Mouse (Mus musculus): Measurements from ENCODE around the gene Exosc8. TPM values are rescaled to one million over a fixed set of nuclear protein-coding genes. Genes with fewer than 3 reads are reported as not detected.

The Exosc8 gene
- polyA plus RNA-seq, 1 experiment from 2014 or later: 196 TPM

DNA sequence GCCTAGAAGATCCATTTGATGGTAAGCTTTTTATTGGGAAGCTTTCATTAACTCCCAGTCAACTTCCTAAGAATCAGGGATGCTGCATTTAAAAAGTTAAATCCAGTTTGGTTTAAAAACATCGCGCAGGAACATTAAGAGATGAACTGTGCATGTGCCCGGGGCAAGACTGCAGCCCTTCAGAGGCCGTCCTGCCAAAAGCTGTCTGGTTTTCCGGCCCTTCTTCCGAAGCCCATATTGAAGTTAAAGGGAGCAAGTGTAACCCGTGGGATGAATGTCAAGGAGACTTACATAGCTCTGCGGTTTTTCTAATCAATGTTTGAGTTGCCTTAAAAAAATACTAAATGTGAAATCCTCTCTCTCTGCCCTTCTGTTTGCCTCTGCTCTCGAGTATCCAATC, 24.0 kb upstream of the Exosc8 start:
- H3K27ac ChIP-seq: no peak overlapping the region
- peaks cover 24% of the 10 kb centered on the region for H3K4me1 ChIP-seq
- no peaks in the 10 kb centered on the region for H3K36me3 ChIP-seq (replicated peaks)
- no peak for DNase-seq (ENCODE audit: extremely low spot score, low spot score)
- peaks cover 41% of the 10 kb centered on the region for H3K27me3 ChIP-seq (ENCODE audit: poor library complexity, severe bottlenecking)
- 82% methylated on average over 9 of the region's 9 CpGs for WGBS
- peaks cover 4% of the 10 kb centered on the region; the same call in 1 of the 2 replicates for H3K9me3 ChIP-seq
- no peak overlapping the region for H3K4me3 ChIP-seq

DNA sequence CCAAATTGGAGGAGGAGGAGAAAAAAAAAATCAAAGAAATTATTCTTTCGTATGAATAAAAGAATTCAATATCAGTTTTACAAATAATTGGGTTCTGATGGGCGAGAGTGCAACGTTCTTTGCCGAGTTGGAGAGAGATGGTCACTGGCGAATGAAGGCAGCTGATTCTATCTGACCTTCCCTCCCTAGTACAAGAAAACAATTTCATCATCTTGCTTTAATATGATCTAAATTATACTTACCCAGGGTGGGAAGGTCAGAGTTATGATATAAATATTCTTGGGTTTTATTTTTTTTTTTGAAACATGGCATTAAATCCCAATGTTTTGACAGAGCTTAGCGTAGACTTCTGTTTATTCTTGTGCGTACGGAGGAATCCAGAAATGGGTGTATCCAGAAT, 22.3 kb upstream of the Exosc8 start:
- H3K4me3 ChIP-seq: no peak overlapping the region
- 91% methylated on average over 8 of the region's 8 CpGs for WGBS
- no peak overlapping the region for H3K27ac ChIP-seq
- DNase-seq (ENCODE audit: extremely low spot score, low spot score): no peak
- peaks cover 24% of the 10 kb centered on the region for H3K4me1 ChIP-seq
- H3K27me3 ChIP-seq (ENCODE audit: poor library complexity, severe bottlenecking): peaks cover 49% of the 10 kb centered on the region
- H3K36me3 ChIP-seq (replicated peaks): no peaks in the 10 kb centered on the region; the same call in 1 of the 2 replicates
- H3K9me3 ChIP-seq: peaks cover 1% of the 10 kb centered on the region; the same call in 1 of the 2 replicates

DNA sequence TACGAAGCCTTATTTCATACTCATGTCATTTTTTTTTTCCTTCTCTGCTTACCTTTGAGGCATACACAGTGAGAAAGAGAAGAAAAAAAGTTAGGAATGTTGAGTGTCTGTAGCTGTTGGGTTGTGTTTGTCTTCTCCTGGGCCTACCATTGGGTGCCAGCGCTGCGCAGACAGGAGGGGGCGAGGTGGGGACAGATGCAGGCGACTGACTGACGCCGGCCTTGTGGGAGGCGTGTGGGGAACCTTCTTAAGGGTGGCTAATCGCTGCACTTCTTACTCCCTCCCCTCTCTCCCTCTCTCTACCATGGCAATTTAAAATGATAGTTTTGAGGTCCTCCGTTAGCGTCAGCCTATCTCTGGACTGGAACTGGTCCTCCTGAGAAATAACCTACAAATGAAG, 20.9 kb upstream of the Exosc8 start:
- H3K4me3 ChIP-seq: peak overlapping the region; percentile 72
- peaks cover 24% of the 10 kb centered on the region for H3K4me1 ChIP-seq
- 2% methylated on average over 11 of the region's 11 CpGs for WGBS
- peaks cover 6% of the 10 kb centered on the region for H3K36me3 ChIP-seq (replicated peaks)
- H3K27ac ChIP-seq: no peak overlapping the region
- H3K27me3 ChIP-seq (ENCODE audit: poor library complexity, severe bottlenecking): peaks cover 49% of the 10 kb centered on the region
- no peaks in the 10 kb centered on the region for H3K9me3 ChIP-seq
- no peak for DNase-seq (ENCODE audit: extremely low spot score, low spot score)

DNA sequence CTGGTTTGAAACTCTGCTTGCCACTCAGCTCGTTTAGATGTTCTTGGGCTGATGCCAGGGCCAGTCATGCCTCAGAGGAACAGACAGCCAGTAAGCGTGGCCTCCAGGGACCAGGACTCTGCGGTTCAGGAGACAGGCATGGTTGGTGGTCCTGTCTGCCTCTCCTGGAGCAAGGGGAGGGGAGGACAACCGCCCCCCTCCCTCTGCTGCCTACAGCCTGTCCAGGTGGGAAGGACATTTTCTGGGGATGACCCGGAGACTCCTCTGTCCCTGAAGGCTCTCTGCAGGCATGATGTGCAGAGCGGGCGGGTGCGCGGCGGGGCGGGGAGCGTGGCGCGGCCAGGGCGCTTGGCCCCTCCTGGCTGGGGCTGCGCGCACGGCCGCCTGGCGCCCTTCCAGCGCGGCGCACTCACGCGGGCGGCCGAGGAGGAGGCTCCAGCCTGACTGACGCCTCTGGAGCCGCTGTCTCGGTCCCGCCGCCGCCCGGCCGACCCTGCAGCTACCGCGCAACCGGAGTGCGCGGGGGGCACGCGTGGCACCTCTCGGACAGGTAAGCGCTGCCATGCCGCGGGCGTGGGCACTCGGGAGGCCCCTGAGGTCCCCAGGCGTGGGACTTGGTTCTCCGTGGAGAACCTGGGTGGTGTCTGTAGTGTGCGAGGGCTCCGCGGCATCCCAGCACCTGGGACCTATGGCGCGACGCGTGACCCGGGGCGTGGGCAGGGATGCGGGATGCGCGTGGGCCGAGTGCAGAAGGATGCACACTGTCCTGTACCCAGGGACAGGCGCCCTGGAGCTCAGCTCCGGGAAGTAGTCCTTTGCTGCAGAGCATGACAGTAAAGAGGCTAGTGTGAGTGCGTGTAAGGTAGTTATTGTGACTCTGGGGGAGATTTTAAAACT, 20.2 kb upstream of the Exosc8 start, which contains the start of gene Smad9:
TSS of gene Smad9 (plus strand) at position 438 of the 897 bp plus-strand sequence.
- Histone ChIP-seq H3K36me3 (replicated peaks) (peaks cover 12% of the 10 kb centered on the region), H3K27ac (peak within 1 kb of the TSS; percentile 66), H3K27me3 (ENCODE audit: poor library complexity, severe bottlenecking) (peaks cover 49% of the 10 kb centered on the region), H3K9me3 (no peaks in the 10 kb centered on the region), H3K4me3 (peak within 1 kb of the TSS; percentile 72), H3K4me1 (peaks cover 21% of the 10 kb centered on the region)
- WGBS: 1% methylated on average over 66 of the region's 66 CpGs
- peak; percentile 40 for DNase-seq (ENCODE audit: extremely low spot score, low spot score)

DNA sequence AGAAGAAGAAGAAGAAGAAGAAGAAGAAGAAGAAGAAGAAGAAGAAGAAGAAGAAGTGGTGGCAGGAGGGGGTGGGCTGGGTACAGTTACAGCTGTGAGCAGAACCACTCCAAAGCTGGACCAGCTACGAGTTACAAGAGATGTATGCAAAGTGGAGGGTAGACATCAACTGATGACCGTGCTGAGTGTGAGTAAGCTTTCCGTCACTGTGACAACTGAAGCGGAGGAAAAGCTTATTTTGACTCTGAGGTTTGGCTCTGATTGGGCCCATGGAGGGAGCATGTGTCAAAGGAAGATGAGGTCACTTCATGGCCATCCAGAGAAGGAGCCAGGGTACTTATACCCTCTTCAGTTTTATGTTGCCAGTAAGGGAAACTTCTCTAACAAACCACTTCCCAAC, 18.2 kb upstream of the Exosc8 start:
- no peak overlapping the region for H3K27ac ChIP-seq
- peaks cover 21% of the 10 kb centered on the region for H3K4me1 ChIP-seq
- no peak for DNase-seq (ENCODE audit: extremely low spot score, low spot score)
- WGBS: 87% methylated on average over 4 of the region's 4 CpGs
- peaks cover 32% of the 10 kb centered on the region for H3K36me3 ChIP-seq (replicated peaks)
- peaks cover 49% of the 10 kb centered on the region for H3K27me3 ChIP-seq (ENCODE audit: poor library complexity, severe bottlenecking)
- H3K9me3 ChIP-seq: no peaks in the 10 kb centered on the region
- H3K4me3 ChIP-seq: no peak overlapping the region

DNA sequence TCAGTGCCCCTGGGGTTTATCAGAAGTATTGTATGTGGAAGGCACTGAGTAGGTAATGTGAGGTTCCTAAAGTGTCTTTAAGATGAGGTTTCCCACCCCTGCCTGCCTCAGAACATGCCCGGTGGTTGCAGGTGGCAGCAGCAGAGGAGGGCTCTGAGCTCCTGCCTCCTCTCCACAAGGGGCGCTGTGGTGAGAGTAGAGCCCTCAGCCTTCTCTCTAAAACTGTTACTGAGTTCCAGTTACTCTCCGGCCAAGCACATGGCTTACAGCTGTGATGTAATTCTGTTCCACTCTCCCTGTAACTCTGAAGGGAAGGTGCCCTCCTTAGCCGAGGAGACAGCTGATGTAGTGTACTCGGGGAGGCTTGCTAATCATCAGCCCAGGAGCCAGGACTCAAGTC, 10.6 kb upstream of the Exosc8 start:
- no peak overlapping the region for H3K27ac ChIP-seq
- DNase-seq (ENCODE audit: extremely low spot score, low spot score): no peak
- no peaks in the 10 kb centered on the region for H3K27me3 ChIP-seq (ENCODE audit: poor library complexity, severe bottlenecking)
- H3K4me3 ChIP-seq: no peak overlapping the region
- H3K4me1 ChIP-seq: no peaks in the 10 kb centered on the region
- H3K36me3 ChIP-seq (replicated peaks): peaks cover 99% of the 10 kb centered on the region
- H3K9me3 ChIP-seq: no peaks in the 10 kb centered on the region
- WGBS: 57% methylated on average over 5 of the region's 5 CpGs

DNA sequence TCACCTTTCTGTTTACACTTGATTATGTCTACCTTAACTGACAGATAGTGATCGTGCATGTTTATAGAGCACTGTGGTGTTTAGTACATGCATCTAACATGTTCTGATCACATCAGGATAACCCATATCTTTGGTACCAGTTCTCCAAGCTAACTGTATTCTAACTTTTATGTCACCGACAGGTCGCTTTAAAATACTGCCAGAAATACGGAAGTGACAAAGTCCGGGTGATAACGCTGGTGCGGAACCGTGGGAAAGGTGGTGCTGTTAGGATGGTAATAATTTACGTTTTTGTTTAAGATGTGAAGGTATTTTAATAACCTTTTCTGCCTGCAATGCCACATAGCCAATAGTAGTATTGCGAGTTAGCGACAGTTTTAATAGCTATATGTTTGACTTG, 6.8 kb upstream of the Exosc8 start:
- WGBS: 97% methylated on average over 11 of the region's 11 CpGs
- DNase-seq (ENCODE audit: extremely low spot score, low spot score): no peak
- H3K27me3 ChIP-seq (ENCODE audit: poor library complexity, severe bottlenecking): no peaks in the 10 kb centered on the region
- H3K27ac ChIP-seq: no peak overlapping the region
- H3K4me1 ChIP-seq: no peaks in the 10 kb centered on the region
- H3K4me3 ChIP-seq: no peak overlapping the region
- H3K9me3 ChIP-seq: no peaks in the 10 kb centered on the region
- H3K36me3 ChIP-seq (replicated peaks): peaks cover 95% of the 10 kb centered on the region

DNA sequence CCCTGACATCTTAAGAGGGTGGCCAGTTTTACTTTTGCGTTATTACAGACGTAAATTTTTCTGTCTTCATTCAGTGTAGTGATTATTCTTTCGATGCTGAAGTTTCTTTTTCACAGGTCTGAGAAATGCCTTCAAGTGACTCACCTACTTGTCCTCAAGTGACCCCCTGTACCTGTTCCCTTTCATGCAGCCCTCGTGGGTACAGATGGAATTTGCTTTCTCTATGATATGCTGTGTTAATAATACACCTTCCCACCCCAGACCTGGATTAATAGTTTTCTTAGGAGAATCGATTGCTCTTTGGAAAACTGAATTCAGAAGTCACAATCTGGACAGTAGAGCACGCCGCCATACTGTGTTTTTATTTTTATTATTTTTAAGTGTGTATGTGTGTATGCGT, 2.1 kb upstream of the Exosc8 start:
- H3K4me3 ChIP-seq: no peak overlapping the region
- peaks cover 60% of the 10 kb centered on the region for H3K36me3 ChIP-seq (replicated peaks)
- DNase-seq (ENCODE audit: extremely low spot score, low spot score): no peak
- no peak overlapping the region for H3K27ac ChIP-seq
- WGBS: 96% methylated on average over 8 of the region's 8 CpGs
- no peaks in the 10 kb centered on the region for H3K9me3 ChIP-seq
- no peaks in the 10 kb centered on the region for H3K27me3 ChIP-seq (ENCODE audit: poor library complexity, severe bottlenecking)
- H3K4me1 ChIP-seq: peaks cover 14% of the 10 kb centered on the region

DNA sequence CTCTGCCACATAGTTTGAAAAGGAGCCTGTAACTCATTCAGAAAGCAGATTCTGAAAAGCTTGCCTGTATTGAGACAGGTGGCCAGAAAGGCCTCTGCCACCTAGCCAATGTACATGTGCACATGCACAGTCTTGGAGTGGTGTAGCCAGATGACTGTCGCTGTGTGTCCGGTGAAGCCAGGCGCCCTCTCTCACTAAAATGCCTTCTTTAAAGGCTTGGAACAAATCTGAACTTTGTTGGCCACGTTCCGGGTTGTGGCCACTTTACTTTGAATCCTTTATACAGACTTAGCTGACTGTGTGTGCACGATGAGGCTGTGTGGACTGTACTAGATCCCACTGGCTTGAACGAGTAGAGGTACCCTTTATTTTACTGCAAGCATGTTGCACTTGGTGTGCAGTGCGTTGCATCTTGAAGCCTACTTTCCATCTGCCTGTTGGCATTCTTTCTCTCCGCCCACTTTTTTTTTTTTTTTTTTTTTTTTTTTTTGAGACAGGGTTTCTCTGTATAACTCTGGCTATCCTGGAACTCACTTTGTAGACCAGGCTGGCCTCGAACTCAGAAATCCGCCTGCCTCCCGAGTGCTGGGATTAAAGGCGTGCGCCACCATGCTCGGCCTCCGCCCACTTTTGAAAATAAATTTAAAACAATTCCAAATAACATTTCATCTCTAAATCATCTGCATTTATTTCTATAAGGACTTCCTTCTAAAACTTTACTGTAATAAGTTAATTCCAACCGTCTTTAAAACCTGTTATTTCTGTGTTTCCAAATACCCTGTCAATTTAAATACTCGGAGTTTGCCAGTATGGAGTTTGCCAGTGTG, 1.1 kb upstream of the Exosc8 start:
- no peaks in the 10 kb centered on the region for H3K9me3 ChIP-seq
- H3K36me3 ChIP-seq (replicated peaks): peaks cover 60% of the 10 kb centered on the region
- 62% methylated on average over 18 of the region's 18 CpGs for WGBS
- no peaks in the 10 kb centered on the region for H3K27me3 ChIP-seq (ENCODE audit: poor library complexity, severe bottlenecking)
- no peak for DNase-seq (ENCODE audit: extremely low spot score, low spot score)
- peak overlapping the region; percentile 98 for H3K27ac ChIP-seq
- H3K4me3 ChIP-seq: peak overlapping the region; percentile 96
- H3K4me1 ChIP-seq: peaks cover 14% of the 10 kb centered on the region

DNA sequence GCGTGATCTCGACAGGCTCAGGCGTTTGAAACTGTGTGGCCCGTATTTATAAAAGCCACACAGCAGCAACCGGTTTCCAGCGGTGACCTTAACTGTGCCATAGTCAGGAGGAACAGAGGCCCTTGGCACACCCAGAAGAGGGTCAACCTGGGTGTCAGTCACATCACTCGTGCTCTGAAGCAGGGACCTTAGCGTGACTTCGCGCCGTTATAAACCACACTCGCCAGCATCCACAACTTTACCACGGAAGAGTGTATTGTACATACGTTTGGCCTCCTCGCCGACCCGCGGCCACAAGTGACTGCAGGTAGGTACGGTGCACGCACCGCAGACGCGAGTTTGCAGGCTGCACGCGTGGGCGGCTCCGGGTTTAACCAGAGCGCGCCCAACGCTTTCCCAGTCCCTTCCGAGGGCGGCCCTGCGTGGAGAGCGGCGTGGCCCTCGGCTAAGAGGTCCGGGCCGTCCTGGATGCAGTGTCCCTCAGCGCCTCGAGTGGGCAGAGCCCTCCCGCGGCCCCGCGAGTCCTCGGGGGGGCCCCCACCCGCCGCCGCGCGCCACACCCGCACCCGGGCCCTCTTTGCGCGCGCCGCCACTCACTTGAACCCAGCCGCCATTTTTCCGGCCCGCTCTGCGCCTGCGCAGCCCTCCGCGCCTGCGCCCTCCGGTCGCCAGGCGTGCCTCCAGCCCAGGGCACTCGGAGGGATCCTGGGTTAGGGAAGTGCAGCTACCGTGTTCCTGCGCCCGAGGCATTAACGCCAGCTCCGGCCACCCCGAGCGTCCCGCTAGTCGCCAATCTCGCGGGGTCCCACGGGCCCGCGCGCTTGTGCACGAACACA, 564 bp downstream of the Exosc8 start:
- peaks cover 14% of the 10 kb centered on the region for H3K4me1 ChIP-seq
- DNase-seq (ENCODE audit: extremely low spot score, low spot score): peak; percentile 91
- no peaks in the 10 kb centered on the region for H3K9me3 ChIP-seq
- no peaks in the 10 kb centered on the region for H3K27me3 ChIP-seq (ENCODE audit: poor library complexity, severe bottlenecking)
- peaks cover 61% of the 10 kb centered on the region for H3K36me3 ChIP-seq (replicated peaks)
- peak overlapping the region; percentile 96 for H3K4me3 ChIP-seq
- under 1% methylated on average over 84 of the region's 84 CpGs for WGBS
- peak overlapping the region; percentile 98 for H3K27ac ChIP-seq

DNA sequence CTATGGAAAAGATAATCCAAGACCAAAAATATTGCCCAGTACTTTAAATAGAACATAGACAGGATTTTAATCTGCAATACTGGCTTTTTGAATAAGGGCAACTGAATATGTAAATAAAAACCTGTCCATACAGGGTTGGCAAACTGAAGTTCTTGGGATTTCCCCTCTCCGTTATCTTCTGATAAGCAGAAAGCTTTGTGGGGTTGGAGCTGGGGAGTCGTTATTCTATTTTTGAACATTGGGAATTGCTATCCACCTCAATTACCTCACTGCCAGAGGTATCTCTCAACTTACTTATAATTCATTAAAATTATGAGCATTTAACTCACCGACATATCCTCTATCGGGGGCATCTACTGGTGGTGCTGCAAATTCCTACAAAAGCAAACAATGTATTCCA, 2.8 kb downstream of the Exosc8 start:
- peaks cover 62% of the 10 kb centered on the region for H3K36me3 ChIP-seq (replicated peaks)
- H3K9me3 ChIP-seq: no peaks in the 10 kb centered on the region
- H3K27ac ChIP-seq: no peak overlapping the region
- no peak for DNase-seq (ENCODE audit: extremely low spot score, low spot score)
- H3K4me3 ChIP-seq: no peak overlapping the region
- WGBS: 97% methylated on average over 4 of the region's 4 CpGs
- no peaks in the 10 kb centered on the region for H3K27me3 ChIP-seq (ENCODE audit: poor library complexity, severe bottlenecking)
- H3K4me1 ChIP-seq: peaks cover 14% of the 10 kb centered on the region

DNA sequence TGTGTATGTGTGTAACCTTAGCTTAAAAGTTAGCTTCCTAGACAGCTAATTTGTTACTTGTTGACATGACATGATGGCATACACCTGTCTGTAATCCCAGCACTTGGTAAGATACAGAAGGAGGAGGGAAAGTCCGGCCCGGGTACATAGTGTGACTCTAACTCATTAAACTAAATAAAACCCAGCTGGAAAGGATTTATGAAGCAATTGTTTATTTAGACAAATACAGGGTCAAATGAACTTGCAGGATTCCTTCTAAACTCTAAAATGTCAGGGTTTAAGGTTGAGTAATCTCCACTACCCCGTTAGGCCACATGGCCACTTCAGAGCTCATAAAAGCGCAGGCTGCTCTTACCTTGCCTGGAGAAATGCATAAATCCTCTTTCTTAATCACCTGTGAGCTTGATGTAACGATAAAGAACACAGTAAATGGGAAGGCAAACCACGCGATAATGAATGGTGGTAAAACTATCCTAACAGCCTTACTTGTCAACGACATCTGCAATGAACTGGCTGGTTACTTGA, 3.5 kb downstream of the Exosc8 start:
- Histone ChIP-seq H3K4me1 (peaks cover 14% of the 10 kb centered on the region), H3K9me3 (no peaks in the 10 kb centered on the region), H3K27me3 (ENCODE audit: poor library complexity, severe bottlenecking) (no peaks in the 10 kb centered on the region), H3K27ac (no peak overlapping the region), H3K4me3 (no peak overlapping the region), H3K36me3 (replicated peaks) (peaks cover 68% of the 10 kb centered on the region)
- 93% methylated on average over 8 of the region's 8 CpGs for WGBS
- DNase-seq (ENCODE audit: extremely low spot score, low spot score): no peak

Measured in forebrain, embryonic 10.5 days (tissue).